Mouse (Mus musculus): Measurements from ENCODE around the gene Glra2. TPM values are rescaled to one million over a fixed set of nuclear protein-coding genes. Genes with fewer than 3 reads are reported as not detected.
"Not testable (repeated sequence)": the region's sequence is repeated elsewhere in the genome, so short reads cannot be mapped to it uniquely, and the experiment has no call there.

Gene Glra2
- polyA plus RNA-seq (2014; fragmentation: Nextera tagmentation; extraction: Ambion mirVana) = 0.16 and 0.21 TPM in 2 replicates

GRCm38 (mm10) chrX:165326939-165327698 lies at the start of gene Glra2:
Gene Glra2 (minus strand): TSS chrX:165327393.
- WGBS = 17% methylated on average over 12 of the region's 12 CpGs
- Histone ChIP-seq H3K36me3 (ENCODE audit: control insufficient read depth, insufficient read depth, low read length) (no peaks in the 10 kb centered on the region), H3K27ac (ENCODE audit: low read depth, low read length) (no peak within 1 kb of the TSS), H3K9ac (ENCODE audit: low read length) (no peak within 1 kb of the TSS), H3K4me3 (ENCODE audit: low read depth, low read length) (peak within 1 kb of the TSS; percentile 14; the same call in 1 of the 2 replicates), H3K4me2 (peak within 1 kb of the TSS; percentile 41), H3K9me3 (ENCODE audit: control insufficient read depth, low read length) (no peaks in the 10 kb centered on the region), H3K27me3 (ENCODE audit: control insufficient read depth, insufficient read depth, low read length) (no peaks in the 10 kb centered on the region), H3K4me1 (ENCODE audit: control insufficient read depth, insufficient read depth, low read length) (no peaks in the 10 kb centered on the region)
- ATAC-seq (ENCODE audit: low FRiP score) (peak; percentile 65), DNase-seq (ENCODE audit: low spot score, missing footprints) (peak; percentile 90)

GRCm38 (mm10) chrX:165362798-165363197 lies 35.6 kb upstream of the Glra2 start:
- no peak overlapping the region for H3K4me2 ChIP-seq
- WGBS = 65% methylated on average over 1 of the region's 1 CpGs
- H3K27me3 ChIP-seq (ENCODE audit: control insufficient read depth, insufficient read depth, low read length) = no peaks in the 10 kb centered on the region
- H3K4me1 ChIP-seq (ENCODE audit: control insufficient read depth, insufficient read depth, low read length) = no peaks in the 10 kb centered on the region
- no peaks in the 10 kb centered on the region for H3K9me3 ChIP-seq (ENCODE audit: control insufficient read depth, low read length)
- DNase-seq (ENCODE audit: low spot score, missing footprints) = no peak
- no peak overlapping the region for H3K4me3 ChIP-seq (ENCODE audit: low read depth, low read length)
- no peak overlapping the region for H3K9ac ChIP-seq (ENCODE audit: low read length)
- no peaks in the 10 kb centered on the region for H3K36me3 ChIP-seq (ENCODE audit: control insufficient read depth, insufficient read depth, low read length)
- no peak overlapping the region for H3K27ac ChIP-seq (ENCODE audit: low read depth, low read length)
- no peak for ATAC-seq (ENCODE audit: low FRiP score)

GRCm38 (mm10) chrX:165344611-165345010 lies 17.4 kb upstream of the Glra2 start:
- no peaks in the 10 kb centered on the region for H3K36me3 ChIP-seq (ENCODE audit: control insufficient read depth, insufficient read depth, low read length)
- no peak overlapping the region for H3K27ac ChIP-seq (ENCODE audit: low read depth, low read length)
- no peak overlapping the region for H3K4me3 ChIP-seq (ENCODE audit: low read depth, low read length)
- no peaks in the 10 kb centered on the region for H3K4me1 ChIP-seq (ENCODE audit: control insufficient read depth, insufficient read depth, low read length)
- H3K27me3 ChIP-seq (ENCODE audit: control insufficient read depth, insufficient read depth, low read length) = no peaks in the 10 kb centered on the region
- H3K4me2 ChIP-seq = no peak overlapping the region
- H3K9ac ChIP-seq (ENCODE audit: low read length) = no peak overlapping the region
- H3K9me3 ChIP-seq (ENCODE audit: control insufficient read depth, low read length) = no peaks in the 10 kb centered on the region
- no peak for ATAC-seq (ENCODE audit: low FRiP score)
- DNase-seq (ENCODE audit: low spot score, missing footprints) = no peak
- WGBS = 91% methylated on average over 5 of the region's 5 CpGs

GRCm38 (mm10) chrX:165327699-165328333 lies 623 bp upstream of the Glra2 start:
- ATAC-seq (ENCODE audit: low FRiP score) = no peak
- Histone ChIP-seq H3K36me3 (ENCODE audit: control insufficient read depth, insufficient read depth, low read length) (no peaks in the 10 kb centered on the region), H3K27me3 (ENCODE audit: control insufficient read depth, insufficient read depth, low read length) (no peaks in the 10 kb centered on the region), H3K4me1 (ENCODE audit: control insufficient read depth, insufficient read depth, low read length) (no peaks in the 10 kb centered on the region), H3K9ac (ENCODE audit: low read length) (no peak overlapping the region), H3K27ac (ENCODE audit: low read depth, low read length) (no peak overlapping the region), H3K4me2 (peak overlapping the region; percentile 41), H3K4me3 (ENCODE audit: low read depth, low read length) (peak overlapping the region; percentile 14; the same call in 1 of the 2 replicates), H3K9me3 (ENCODE audit: control insufficient read depth, low read length) (no peaks in the 10 kb centered on the region)
- WGBS = 16% methylated on average over 9 of the region's 9 CpGs
- peak; percentile 92 for DNase-seq (ENCODE audit: low spot score, missing footprints)

- 58% methylated on average over 1 of the region's 1 CpGs for WGBS
- no peak for DNase-seq (ENCODE audit: low spot score, missing footprints)
Observed at GRCm38 (mm10) chrX:165193550-165193949, 133.6 kb downstream of the Glra2 start.

GRCm38 (mm10) chrX:165191170-165191569 lies 136.0 kb downstream of the Glra2 start:
- no peak for ATAC-seq (ENCODE audit: low FRiP score)

More at GRCm38 (mm10) chrX:165193550-165193949, 133.6 kb downstream of the Glra2 start:
- no peak overlapping the region for H3K4me3 ChIP-seq (ENCODE audit: low read depth, low read length)
- H3K4me2 ChIP-seq = no peak overlapping the region
- H3K9ac ChIP-seq (ENCODE audit: low read length) = no peak overlapping the region
- no peaks in the 10 kb centered on the region for H3K9me3 ChIP-seq (ENCODE audit: control insufficient read depth, low read length)
- ATAC-seq (ENCODE audit: low FRiP score) = no peak
- no peaks in the 10 kb centered on the region for H3K27me3 ChIP-seq (ENCODE audit: control insufficient read depth, insufficient read depth, low read length)
- no peaks in the 10 kb centered on the region for H3K4me1 ChIP-seq (ENCODE audit: control insufficient read depth, insufficient read depth, low read length)
- no peaks in the 10 kb centered on the region for H3K36me3 ChIP-seq (ENCODE audit: control insufficient read depth, insufficient read depth, low read length)
- no peak overlapping the region for H3K27ac ChIP-seq (ENCODE audit: low read depth, low read length)

GRCm38 (mm10) chrX:165182948-165183347 lies 144.2 kb downstream of the Glra2 start:
- not testable (repeated sequence) for H3K27ac ChIP-seq (ENCODE audit: low read depth, low read length); H3K4me3 ChIP-seq (ENCODE audit: low read depth, low read length); H3K27me3 ChIP-seq (ENCODE audit: control insufficient read depth, insufficient read depth, low read length); H3K9ac ChIP-seq (ENCODE audit: low read length); H3K4me1 ChIP-seq (ENCODE audit: control insufficient read depth, insufficient read depth, low read length); H3K9me3 ChIP-seq (ENCODE audit: control insufficient read depth, low read length); H3K36me3 ChIP-seq (ENCODE audit: control insufficient read depth, insufficient read depth, low read length); ATAC-seq (ENCODE audit: low FRiP score); H3K4me2 ChIP-seq
- DNase-seq (ENCODE audit: low spot score, missing footprints) = peak; percentile 73
- WGBS = 77% methylated on average over 2 of the region's 2 CpGs

More at GRCm38 (mm10) chrX:165191170-165191569, 136.0 kb downstream of the Glra2 start:
- no peaks in the 10 kb centered on the region for H3K36me3 ChIP-seq (ENCODE audit: control insufficient read depth, insufficient read depth, low read length)
- no peaks in the 10 kb centered on the region for H3K4me1 ChIP-seq (ENCODE audit: control insufficient read depth, insufficient read depth, low read length)
- H3K9me3 ChIP-seq (ENCODE audit: control insufficient read depth, low read length) = no peaks in the 10 kb centered on the region
- H3K4me3 ChIP-seq (ENCODE audit: low read depth, low read length) = no peak overlapping the region
- H3K27me3 ChIP-seq (ENCODE audit: control insufficient read depth, insufficient read depth, low read length) = no peaks in the 10 kb centered on the region
- no peak overlapping the region for H3K27ac ChIP-seq (ENCODE audit: low read depth, low read length)
- no peak overlapping the region for H3K9ac ChIP-seq (ENCODE audit: low read length)
- DNase-seq (ENCODE audit: low spot score, missing footprints) = no peak
- WGBS = 52% methylated on average over 1 of the region's 1 CpGs
- no peak overlapping the region for H3K4me2 ChIP-seq

- H3K27ac ChIP-seq (ENCODE audit: low read depth, low read length) = no peak overlapping the region
- H3K36me3 ChIP-seq (ENCODE audit: control insufficient read depth, insufficient read depth, low read length) = no peaks in the 10 kb centered on the region
- H3K4me1 ChIP-seq (ENCODE audit: control insufficient read depth, insufficient read depth, low read length) = no peaks in the 10 kb centered on the region
- no peak for DNase-seq (ENCODE audit: low spot score, missing footprints)
- no peak for ATAC-seq (ENCODE audit: low FRiP score)
- H3K4me3 ChIP-seq (ENCODE audit: low read depth, low read length) = no peak overlapping the region
- H3K9me3 ChIP-seq (ENCODE audit: control insufficient read depth, low read length) = no peaks in the 10 kb centered on the region
- no peak overlapping the region for H3K9ac ChIP-seq (ENCODE audit: low read length)
- no peaks in the 10 kb centered on the region for H3K27me3 ChIP-seq (ENCODE audit: control insufficient read depth, insufficient read depth, low read length)
- WGBS = 96% methylated on average over 1 of the region's 1 CpGs
- H3K4me2 ChIP-seq = no peak overlapping the region
Observed at GRCm38 (mm10) chrX:165156549-165156948, 170.6 kb downstream of the Glra2 start.

- ATAC-seq (ENCODE audit: low FRiP score) = no peak
Observed at GRCm38 (mm10) chrX:165104171-165104570, 223.0 kb downstream of the Glra2 start.

More at GRCm38 (mm10) chrX:165104171-165104570, 223.0 kb downstream of the Glra2 start:
- Histone ChIP-seq H3K9me3 (ENCODE audit: control insufficient read depth, low read length) (no peaks in the 10 kb centered on the region), H3K9ac (ENCODE audit: low read length) (no peak overlapping the region), H3K4me1 (ENCODE audit: control insufficient read depth, insufficient read depth, low read length) (no peaks in the 10 kb centered on the region), H3K27ac (ENCODE audit: low read depth, low read length) (no peak overlapping the region), H3K4me2 (no peak overlapping the region), H3K27me3 (ENCODE audit: control insufficient read depth, insufficient read depth, low read length) (no peaks in the 10 kb centered on the region), H3K4me3 (ENCODE audit: low read depth, low read length) (no peak overlapping the region), H3K36me3 (ENCODE audit: control insufficient read depth, insufficient read depth, low read length) (no peaks in the 10 kb centered on the region)
- 86% methylated on average over 1 of the region's 1 CpGs for WGBS
- DNase-seq (ENCODE audit: low spot score, missing footprints) = no peak

All from midbrain, embryonic 11.5 days (tissue).